Mouse (Mus musculus): ENCODE measurements at regions not wholly inside any gene's neighbourhood (a gene's known extent, or its start where the extent isn't known, plus 50 kb on each side); places are given as distances from the start of the nearest gene placed in this dataset.
A peak's percentile ranks its signal among the peaks of the same experiment; 100 is the strongest.

DNA sequence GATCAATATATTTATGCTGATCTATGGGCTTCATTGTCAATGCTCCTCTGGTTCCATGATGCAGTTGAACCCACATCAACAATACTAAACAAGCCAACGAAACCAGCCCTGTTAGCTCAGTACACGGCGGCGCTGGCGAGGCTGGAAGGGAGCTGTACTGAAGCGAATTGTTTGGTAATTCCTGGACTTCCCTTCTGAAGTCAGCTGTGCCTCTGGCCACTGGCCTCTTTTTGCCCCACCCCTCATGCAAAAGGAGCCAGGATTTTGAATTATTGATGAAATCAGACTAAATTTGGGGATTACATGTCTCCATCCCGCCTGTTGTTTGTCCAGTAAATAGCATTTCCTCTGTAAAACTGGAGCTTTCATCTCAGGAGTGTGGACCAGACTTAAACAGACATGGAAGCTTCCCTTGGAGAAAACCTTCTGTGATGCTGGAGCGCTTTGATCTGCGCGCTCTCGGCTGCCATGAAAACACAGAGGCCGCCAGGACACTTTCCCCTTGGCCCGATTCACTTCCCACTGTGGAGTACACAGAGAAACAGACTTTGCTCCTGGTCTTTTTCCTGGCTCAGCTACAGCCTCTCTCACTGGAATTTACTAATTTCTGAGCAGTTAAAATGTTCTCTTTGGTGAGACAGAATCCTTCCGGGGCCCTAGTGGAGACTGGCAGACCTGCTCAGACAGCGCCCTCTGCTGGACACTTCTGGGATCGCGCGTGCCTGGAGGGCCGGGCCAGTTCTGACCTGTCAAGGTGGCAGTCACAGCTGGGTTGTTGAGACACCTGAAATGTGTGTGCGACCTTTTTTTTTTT, 412.9 kb upstream of the Gm6657 start:
- TF ChIP-seq CTCF (IDR thresholded peaks at IDR 0.05) (peak; percentile 87), POLR2A (IDR thresholded peaks at IDR 0.05; ENCODE audit: insufficient read depth, low read depth, low read length) (no peak), EP300 (IDR thresholded peaks at IDR 0.05; ENCODE audit: insufficient read depth, low read depth, low read length) (no peak)

Data from heart, adult 2 months (tissue).